Mouse (Mus musculus) naive thymus-derived CD4-positive, alpha-beta T cell, adult 2 months (primary cell): ENCODE data around the gene Ppid.
"Not testable (repeated sequence)": the region's sequence is repeated elsewhere in the genome, so short reads cannot be mapped to it uniquely, and the experiment has no call there.

Experiments used
- DNase-seq: peaks from one replicate; pipeline ENCODE4 v3.0.0-alpha.2; 2011; ENCODE audit warnings: low read depth

Ppid gene

GRCm38 (mm10) chr3:79572399-79572798 is 18.7 kb upstream of the Ppid start:
- no peak for DNase-seq

GRCm38 (mm10) chr3:79573376-79573775 is 17.8 kb upstream of the Ppid start:
- not testable (repeated sequence) for DNase-seq

GRCm38 (mm10) chr3:79574336-79574735 is 16.8 kb upstream of the Ppid start:
- DNase-seq, result no peak

- no peak for DNase-seq
Observed at GRCm38 (mm10) chr3:79575576-79576467, 15.3 kb upstream of the Ppid start.

- no peak for DNase-seq
Observed at GRCm38 (mm10) chr3:79576468-79576816, 14.7 kb upstream of the Ppid start.

GRCm38 (mm10) chr3:79576865-79577264 is 14.3 kb upstream of the Ppid start:
- no peak for DNase-seq

- DNase-seq, result no peak
Observed at GRCm38 (mm10) chr3:79577606-79578005, 13.5 kb upstream of the Ppid start.

GRCm38 (mm10) chr3:79578164-79578563 is 13.0 kb upstream of the Ppid start:
- no peak for DNase-seq

GRCm38 (mm10) chr3:79579891-79580575 is 11.1 kb upstream of the Ppid start:
- DNase-seq, result no peak

- DNase-seq, result peak; percentile 94
Observed at GRCm38 (mm10) chr3:79586804-79587203, 4.3 kb upstream of the Ppid start.

- no peak for DNase-seq
Observed at GRCm38 (mm10) chr3:79589671-79590070, 1.5 kb upstream of the Ppid start.

- DNase-seq, result peak; percentile 30
Observed at GRCm38 (mm10) chr3:79591793-79592471, 790 bp downstream of the Ppid start.

GRCm38 (mm10) chr3:79595468-79595867 is 4.3 kb downstream of the Ppid start:
- DNase-seq, result no peak

- no peak for DNase-seq
Observed at GRCm38 (mm10) chr3:79609886-79610285, 18.7 kb downstream of the Ppid start.

GRCm38 (mm10) chr3:79627484-79628181 is 36.5 kb downstream of the Ppid start:
- DNase-seq, result peak; percentile 57

GRCm38 (mm10) chr3:79628182-79628560 is 37.0 kb downstream of the Ppid start:
- no peak for DNase-seq

GRCm38 (mm10) chr3:79628561-79629415 is 37.6 kb downstream of the Ppid start, which contains the start of gene 4930579G24Rik:
Gene 4930579G24Rik (plus strand): TSS chr3:79629079.
- peak; percentile 99 for DNase-seq

- no peak for DNase-seq
Observed at GRCm38 (mm10) chr3:79629416-79629730, 38.2 kb downstream of the Ppid start, which contains the start of gene Etfdh. Gene Etfdh (minus strand): TSS chr3:79629500.

- no peak for DNase-seq
Observed at GRCm38 (mm10) chr3:79652129-79652528, 61.0 kb downstream of the Ppid start.
